Mouse (Mus musculus) embryonic facial prominence, embryonic 10.5 days (tissue): ENCODE measurements around the gene Rapsn. TPM values are rescaled to one million over a fixed set of nuclear protein-coding genes. Genes with fewer than 3 reads are reported as not detected.
A peak's percentile ranks its signal among the peaks of the same experiment; 100 is the strongest.
"Not testable (repeated sequence)": the region's sequence is repeated elsewhere in the genome, so short reads cannot be mapped to it uniquely, and the experiment has no call there.

Source experiments
- DNase-seq: peaks from one replicate; pipeline ENCODE4 v3.0.0-alpha.2; 2017; ENCODE audit warnings: low spot score
- H3K27ac ChIP-seq: fragments of 300-500 bp; sonication (generic); replicated peaks from 2 replicates; pipeline ENCODE4 v1.5.1; 2016; ENCODE audit warnings: mild to moderate bottlenecking
- H3K27me3 ChIP-seq: fragments of 300-500 bp; sonication (generic); replicated peaks from 2 replicates; pipeline ENCODE4 v1.6.1; 2016; ENCODE audit warnings: low read depth, mild to moderate bottlenecking; ENCODE audit not compliant: poor library complexity, severe bottlenecking
- H3K36me3 ChIP-seq: fragments of 300-500 bp; sonication (generic); replicated peaks from 2 replicates; pipeline ENCODE4 v1.6.1; 2016; ENCODE audit warnings: mild to moderate bottlenecking, moderate library complexity
- H3K4me1 ChIP-seq: fragments of 300-500 bp; sonication (generic); 2 replicates; pipeline ENCODE4 v1.6.1; 2016
- H3K4me3 ChIP-seq: fragments of 300-500 bp; sonication (generic); 2 replicates; pipeline ENCODE4 v1.5.1; 2016; ENCODE audit warnings: mild to moderate bottlenecking, moderate library complexity
- H3K9me3 ChIP-seq: fragments of 300-500 bp; sonication (generic); 2 replicates; pipeline ENCODE4 v1.6.1; 2016; ENCODE audit warnings: mild to moderate bottlenecking
- WGBS: fragments of 180-500 bp; shearing (Covaris S2); methylation state at CpG from one replicate; pipeline ENCODE4 v1.1.7; 2016; 5-methylcytosine and 5-hydroxymethylcytosine counted together
- polyA plus RNA-seq: library from polyadenylated mRNA; unstranded; fragments of >200 nt; fragmentation: Nextera tagmentation; extraction: Ambion mirVana; gene quantifications from 2 replicates; pipeline ENCODE4 v1.2.1, GENCODE M21; 2016

The Rapsn gene
- polyA plus RNA-seq, 1 experiment from 2014 or later = 1.2 TPM

DNA sequence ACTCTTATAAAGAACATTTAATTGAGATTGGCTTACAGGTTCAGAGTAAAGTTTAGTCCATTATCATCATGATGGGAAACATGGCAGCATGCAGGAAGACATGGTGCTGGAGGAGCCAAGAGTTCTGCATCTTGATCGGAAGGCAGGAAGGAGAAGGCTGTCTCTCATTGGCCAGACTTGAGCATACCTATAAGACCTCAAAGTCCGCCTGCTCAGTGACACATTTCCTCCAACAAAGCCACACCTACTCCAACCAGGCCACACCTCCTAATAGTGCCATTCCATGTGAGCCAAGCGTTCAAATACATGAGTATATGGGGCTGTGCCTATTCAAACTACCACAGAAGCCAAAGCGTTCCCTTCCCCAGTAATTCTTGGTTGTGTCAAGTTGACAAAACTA is 4.2 kb upstream of the Rapsn start:
- peaks cover 9% of the 10 kb centered on the region for H3K4me1 ChIP-seq
- H3K27me3 ChIP-seq = no peaks in the 10 kb centered on the region
- H3K27ac ChIP-seq = no peak overlapping the region
- no peak for DNase-seq
- no peaks in the 10 kb centered on the region for H3K36me3 ChIP-seq
- no peak overlapping the region for H3K4me3 ChIP-seq
- 87% methylated on average over 4 of the region's 4 CpGs for WGBS
- H3K9me3 ChIP-seq = no peaks in the 10 kb centered on the region

DNA sequence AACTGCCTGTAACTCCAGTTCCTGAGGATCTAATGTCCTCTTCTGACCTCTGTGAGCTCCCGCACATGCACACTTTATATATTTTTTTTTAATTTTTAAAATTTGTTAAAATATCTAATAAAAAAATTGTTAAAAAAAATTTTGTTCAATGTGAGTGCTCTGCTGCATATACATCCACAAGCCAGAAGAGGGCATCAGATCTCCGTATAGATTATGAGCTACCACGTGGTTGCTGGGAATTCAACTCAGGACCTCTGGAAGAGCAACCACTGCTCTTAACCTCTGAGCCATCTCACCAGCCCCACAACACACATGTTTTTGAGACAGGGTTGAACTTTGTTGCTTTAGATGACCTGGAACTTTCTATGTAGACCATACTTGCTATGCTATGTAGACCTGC is 2.4 kb upstream of the Rapsn start:
- H3K36me3 ChIP-seq = no peaks in the 10 kb centered on the region
- 13% methylated on average over 3 of the region's 3 CpGs for WGBS
- H3K9me3 ChIP-seq = no peaks in the 10 kb centered on the region
- H3K4me1 ChIP-seq = peaks cover 9% of the 10 kb centered on the region
- no peak for DNase-seq
- H3K27me3 ChIP-seq = no peaks in the 10 kb centered on the region
- no peak overlapping the region for H3K4me3 ChIP-seq
- no peak overlapping the region for H3K27ac ChIP-seq

DNA sequence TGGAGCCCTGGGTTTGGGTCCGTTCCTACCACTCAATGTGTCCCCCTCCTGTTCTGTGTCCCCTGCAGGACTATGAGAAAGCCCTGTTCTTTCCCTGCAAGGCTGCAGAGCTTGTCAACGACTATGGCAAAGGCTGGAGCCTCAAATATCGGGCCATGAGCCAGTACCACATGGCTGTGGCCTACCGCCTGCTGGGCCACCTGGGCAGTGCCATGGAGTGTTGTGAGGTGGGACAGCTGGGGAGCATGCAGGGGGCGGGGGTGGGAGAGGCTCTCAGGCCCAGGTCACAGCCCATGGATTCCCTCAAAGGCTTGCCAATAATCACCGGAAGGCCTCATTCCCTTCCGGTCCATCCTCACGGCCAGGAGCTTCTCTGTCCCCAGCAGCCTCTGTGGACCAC is 6.4 kb downstream of the Rapsn start:
- Histone ChIP-seq H3K27me3 (no peaks in the 10 kb centered on the region), H3K36me3 (no peaks in the 10 kb centered on the region), H3K4me3 (no peak overlapping the region), H3K27ac (no peak overlapping the region), H3K9me3 (no peaks in the 10 kb centered on the region), H3K4me1 (peaks cover 16% of the 10 kb centered on the region)
- DNase-seq = no peak
- 78% methylated on average over 8 of the region's 8 CpGs for WGBS

DNA sequence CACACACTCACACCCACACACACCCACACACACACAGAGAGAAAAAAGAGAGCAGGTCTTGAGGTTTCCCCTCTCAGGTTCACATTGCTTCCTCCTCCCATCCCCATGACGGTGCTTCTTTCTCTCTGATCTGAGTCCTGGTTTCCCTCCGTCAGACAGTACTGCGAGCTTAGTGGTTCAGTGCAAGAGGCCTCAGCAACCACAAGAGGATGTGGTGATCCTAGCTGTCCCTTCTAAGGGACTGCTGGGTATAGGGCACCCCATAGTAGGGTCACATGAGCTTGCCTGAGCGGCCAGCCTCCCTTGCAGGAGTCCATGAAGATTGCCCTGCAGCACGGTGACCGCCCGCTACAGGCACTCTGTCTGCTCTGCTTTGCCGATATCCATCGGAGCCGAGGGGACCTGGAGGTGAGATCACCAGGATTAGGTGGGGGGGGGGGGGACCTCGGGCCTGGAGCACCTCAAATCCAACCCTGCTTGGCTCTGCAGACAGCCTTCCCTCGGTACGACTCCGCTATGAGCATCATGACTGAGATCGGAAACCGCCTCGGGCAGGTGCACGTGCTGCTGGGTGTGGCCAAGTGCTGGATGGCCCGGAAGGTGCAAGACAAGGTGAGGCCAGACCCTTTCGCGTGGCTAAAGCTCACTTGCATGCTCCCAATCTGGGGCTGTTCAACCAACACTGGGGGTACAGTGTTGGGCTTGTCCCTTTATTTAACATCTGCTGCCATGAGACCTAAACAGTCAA is 7.4 kb downstream of the Rapsn start:
- Histone ChIP-seq H3K4me3 (no peak overlapping the region), H3K27ac (no peak overlapping the region), H3K27me3 (no peaks in the 10 kb centered on the region), H3K4me1 (peaks cover 16% of the 10 kb centered on the region), H3K9me3 (no peaks in the 10 kb centered on the region), H3K36me3 (no peaks in the 10 kb centered on the region)
- DNase-seq = no peak
- WGBS = 71% methylated on average over 21 of the region's 21 CpGs

DNA sequence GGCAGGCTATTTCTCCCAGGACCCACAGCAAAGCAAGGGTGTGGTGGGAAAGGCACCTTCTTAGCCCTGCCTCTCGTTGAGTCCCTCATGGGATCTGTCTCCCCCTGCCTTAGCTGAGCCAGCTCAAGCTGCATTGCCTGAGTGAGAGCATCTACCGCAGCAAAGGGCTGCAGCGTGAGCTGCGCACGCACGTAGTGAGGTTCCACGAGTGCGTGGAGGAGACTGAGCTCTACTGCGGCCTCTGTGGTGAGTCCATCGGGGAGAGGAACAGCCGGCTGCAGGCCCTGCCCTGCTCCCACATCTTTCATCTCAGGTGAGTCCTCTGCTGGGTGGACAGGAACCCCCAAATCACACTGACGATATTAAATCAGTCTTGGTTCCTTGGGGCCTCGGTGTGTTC is 9.3 kb downstream of the Rapsn start:
- Histone ChIP-seq H3K9me3 (no peaks in the 10 kb centered on the region), H3K36me3 (no peaks in the 10 kb centered on the region), H3K27ac (0 out of 2 replicates have a peak overlapping the region, but pooled peaks have one; percentile 49), H3K4me1 (peaks cover 16% of the 10 kb centered on the region), H3K27me3 (no peaks in the 10 kb centered on the region), H3K4me3 (no peak overlapping the region)
- DNase-seq = no peak
- WGBS = 82% methylated on average over 13 of the region's 13 CpGs

DNA sequence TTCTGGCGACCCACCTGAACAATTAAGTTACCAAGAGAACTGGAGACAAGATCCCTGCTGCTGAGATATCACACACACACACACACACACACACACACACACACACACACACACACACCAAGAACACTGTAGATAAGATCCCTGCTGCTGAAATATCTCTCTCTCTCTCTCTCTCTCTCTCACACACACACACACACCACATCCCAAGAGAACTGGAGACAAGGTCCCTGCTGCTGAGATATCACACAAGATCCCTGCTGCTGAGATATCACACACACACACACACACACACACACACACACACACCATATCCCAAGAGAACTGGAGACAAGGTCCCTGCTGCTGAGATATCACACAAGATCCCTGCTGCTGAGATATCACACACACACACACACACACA is 10.4 kb downstream of the Rapsn start:
- not testable (repeated sequence) for H3K27ac ChIP-seq, H3K27me3 ChIP-seq, H3K4me3 ChIP-seq, H3K9me3 ChIP-seq, H3K36me3 ChIP-seq, DNase-seq
- H3K4me1 ChIP-seq = peaks cover 16% of the 10 kb centered on the region
- WGBS = 88% methylated on average over 1 of the region's 1 CpGs

DNA sequence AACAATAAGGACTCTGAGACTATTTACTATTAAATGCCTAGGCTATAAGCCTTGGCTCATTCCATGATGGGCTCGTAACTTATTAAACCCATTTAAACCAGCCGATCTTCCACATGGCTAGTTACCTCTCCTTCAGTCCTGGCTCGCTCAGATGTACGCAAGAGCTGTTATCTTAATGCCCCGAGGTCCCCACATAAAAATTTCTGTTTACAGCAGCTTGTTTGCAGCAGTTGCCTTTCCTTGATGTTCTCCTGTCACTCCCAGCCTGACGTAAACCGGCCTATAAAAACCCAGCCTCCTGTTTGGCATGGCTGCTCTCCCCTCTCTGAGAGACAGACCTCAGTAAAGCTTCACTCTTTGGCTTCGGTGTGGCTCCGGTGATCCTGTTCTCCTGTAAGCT is 11.9 kb downstream of the Rapsn start:
- WGBS = 86% methylated on average over 9 of the region's 9 CpGs
- peaks cover 20% of the 10 kb centered on the region for H3K4me1 ChIP-seq
- no peaks in the 10 kb centered on the region for H3K9me3 ChIP-seq
- no peak for DNase-seq
- H3K27me3 ChIP-seq = no peaks in the 10 kb centered on the region
- H3K36me3 ChIP-seq = peaks cover 10% of the 10 kb centered on the region
- no peak overlapping the region for H3K4me3 ChIP-seq
- H3K27ac ChIP-seq = no peak overlapping the region

DNA sequence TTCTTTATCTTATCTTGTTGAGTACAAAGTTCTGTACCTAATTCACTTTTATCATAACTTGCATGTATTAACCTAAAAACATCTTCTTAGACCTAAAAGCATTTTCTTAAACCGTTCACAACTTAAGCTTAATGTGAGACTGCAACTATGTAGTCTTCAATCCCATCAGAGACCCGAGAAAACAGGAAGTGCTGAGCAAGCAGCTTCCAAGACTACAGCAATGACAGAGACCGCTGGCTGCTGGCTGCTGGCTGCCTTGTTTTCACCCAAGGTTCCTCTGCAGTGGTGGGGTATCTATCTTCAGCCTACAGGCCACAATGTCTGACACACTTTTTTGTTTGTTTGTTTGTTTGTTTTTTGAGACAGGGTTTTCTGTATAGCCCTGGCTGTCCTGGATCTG is 16.5 kb downstream of the Rapsn start:
- WGBS = 84% methylated on average over 3 of the region's 3 CpGs
- H3K27me3 ChIP-seq = no peaks in the 10 kb centered on the region
- no peak overlapping the region for H3K27ac ChIP-seq
- H3K4me3 ChIP-seq = no peak overlapping the region
- no peaks in the 10 kb centered on the region for H3K9me3 ChIP-seq
- H3K36me3 ChIP-seq = peaks cover 30% of the 10 kb centered on the region
- peaks cover 20% of the 10 kb centered on the region for H3K4me1 ChIP-seq
- no peak for DNase-seq

DNA sequence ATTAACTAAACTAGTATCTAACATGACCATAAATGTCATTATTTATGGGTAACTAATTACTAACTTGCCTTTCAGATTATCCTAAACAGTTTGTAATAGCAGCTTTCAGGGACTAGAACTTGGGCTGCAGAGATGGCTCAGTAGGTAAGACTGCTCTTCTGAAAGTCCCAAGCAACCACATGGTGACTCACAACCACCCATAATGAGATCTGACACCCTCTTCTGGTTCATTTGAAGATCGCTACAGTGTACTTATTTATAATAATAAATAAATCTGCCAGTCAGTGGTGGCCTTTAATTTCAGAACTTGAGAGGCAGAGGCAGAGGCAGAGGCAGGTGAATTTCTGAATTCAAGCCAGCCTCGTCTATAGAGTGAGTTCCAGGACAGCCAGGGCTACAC is 17.3 kb downstream of the Rapsn start:
- Histone ChIP-seq H3K27ac (no peak overlapping the region), H3K36me3 (peaks cover 38% of the 10 kb centered on the region), H3K27me3 (no peaks in the 10 kb centered on the region), H3K9me3 (no peaks in the 10 kb centered on the region), H3K4me1 (peaks cover 20% of the 10 kb centered on the region), H3K4me3 (peak overlapping the region; percentile 93)
- no peak for DNase-seq
- WGBS = 67% methylated on average over 2 of the region's 2 CpGs

DNA sequence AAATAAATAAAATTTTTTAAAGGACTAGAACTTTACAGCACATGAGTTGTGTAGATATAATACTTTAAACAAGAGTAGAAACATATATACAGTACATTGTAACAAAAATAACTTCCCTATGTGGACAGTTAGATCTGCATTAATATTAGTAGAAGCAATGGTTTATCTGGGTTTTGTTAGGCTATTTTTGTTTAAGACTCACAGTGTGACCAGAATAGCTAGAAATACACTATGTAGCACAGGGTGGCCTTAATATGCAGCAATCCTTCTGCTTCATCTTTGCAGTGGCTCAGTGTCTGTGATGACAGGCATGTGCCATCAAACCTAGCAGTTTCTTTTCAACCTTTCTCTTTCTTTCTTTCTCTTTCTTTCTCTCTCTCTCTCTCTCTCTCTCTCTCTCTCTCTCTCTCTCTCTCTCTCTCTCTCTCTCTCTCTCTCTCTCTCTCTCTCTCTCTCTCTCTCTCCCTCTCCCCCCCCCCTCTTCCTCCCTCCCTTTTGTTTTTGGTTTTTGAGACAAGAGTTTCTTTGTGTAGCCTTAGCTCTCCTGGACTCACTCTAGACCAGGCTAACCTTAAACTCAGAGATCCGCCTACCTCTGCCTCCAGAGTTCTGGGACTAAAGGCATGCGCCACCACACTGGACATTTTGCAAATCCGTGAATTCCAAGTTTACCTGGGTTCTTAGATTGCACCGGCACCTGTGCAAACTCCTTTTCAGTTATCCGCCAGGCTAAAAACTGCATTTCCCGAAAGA is 17.9 kb downstream of the Rapsn start:
- peak overlapping the region; percentile 93 for H3K4me3 ChIP-seq
- DNase-seq = no peak
- under 1% methylated on average over 6 of the region's 6 CpGs for WGBS
- peaks cover 20% of the 10 kb centered on the region for H3K4me1 ChIP-seq
- no peaks in the 10 kb centered on the region for H3K27me3 ChIP-seq
- H3K36me3 ChIP-seq = peaks cover 44% of the 10 kb centered on the region
- H3K9me3 ChIP-seq = no peaks in the 10 kb centered on the region
- peak overlapping the region; percentile 95 for H3K27ac ChIP-seq

DNA sequence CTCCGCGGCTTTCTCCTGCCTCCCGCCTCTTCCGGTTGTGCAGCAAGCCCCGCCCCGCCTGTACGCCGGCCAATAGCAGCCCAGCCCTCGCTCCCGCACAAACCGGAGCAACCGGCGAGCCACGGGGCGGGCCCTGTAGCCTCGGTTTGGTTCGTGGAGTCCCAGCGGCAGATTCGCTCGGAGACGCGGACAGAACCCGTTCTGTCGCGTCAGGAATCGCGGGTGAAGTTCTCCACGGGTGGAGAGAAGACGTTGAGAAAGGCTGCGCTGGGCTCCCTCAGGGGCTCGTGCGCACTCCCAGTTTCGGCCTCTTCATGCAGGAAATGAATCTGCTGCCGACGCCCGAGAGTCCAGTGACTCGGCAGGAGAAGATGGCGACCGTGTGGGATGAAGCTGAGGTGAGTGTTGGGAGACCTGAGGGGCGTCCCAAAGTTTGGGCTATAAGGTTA is 18.5 kb downstream of the Rapsn start, which contains the start of gene Psmc3:
Psmc3 (plus strand) TSS at position 76 of the 449 bp plus-strand sequence.
- Histone ChIP-seq H3K27me3 (no peaks in the 10 kb centered on the region), H3K4me3 (peak within 1 kb of the TSS; percentile 93), H3K27ac (peak within 1 kb of the TSS; percentile 95), H3K36me3 (peaks cover 50% of the 10 kb centered on the region), H3K4me1 (peaks cover 20% of the 10 kb centered on the region), H3K9me3 (no peaks in the 10 kb centered on the region)
- DNase-seq = peak; percentile 97
- under 1% methylated on average over 40 of the region's 40 CpGs for whole genome bisulfite sequencing

DNA sequence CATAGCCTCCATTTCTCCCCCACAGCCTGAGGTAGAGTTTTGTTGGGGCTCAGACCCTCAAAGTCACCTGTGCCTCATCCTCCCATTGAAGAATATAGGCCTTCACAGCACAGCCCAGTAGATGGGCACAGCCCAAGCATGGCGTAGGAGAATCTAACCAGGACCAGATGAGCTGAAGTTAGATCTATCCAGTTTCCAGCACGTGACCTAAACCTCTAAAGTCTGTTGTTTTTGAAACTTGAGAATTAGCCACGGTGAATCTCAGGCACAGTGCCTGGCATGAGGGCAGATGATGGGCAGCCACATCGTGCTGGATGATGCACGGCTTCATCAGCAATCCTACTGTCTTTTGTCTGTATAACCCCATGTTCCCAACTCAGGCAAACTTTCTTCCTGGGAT is 23.0 kb downstream of the Rapsn start:
- 74% methylated on average over 5 of the region's 5 CpGs for WGBS
- Histone ChIP-seq H3K4me1 (peaks cover 12% of the 10 kb centered on the region), H3K36me3 (peaks cover 85% of the 10 kb centered on the region), H3K9me3 (no peaks in the 10 kb centered on the region), H3K4me3 (no peak overlapping the region), H3K27me3 (no peaks in the 10 kb centered on the region), H3K27ac (no peak overlapping the region)
- no peak for DNase-seq

DNA sequence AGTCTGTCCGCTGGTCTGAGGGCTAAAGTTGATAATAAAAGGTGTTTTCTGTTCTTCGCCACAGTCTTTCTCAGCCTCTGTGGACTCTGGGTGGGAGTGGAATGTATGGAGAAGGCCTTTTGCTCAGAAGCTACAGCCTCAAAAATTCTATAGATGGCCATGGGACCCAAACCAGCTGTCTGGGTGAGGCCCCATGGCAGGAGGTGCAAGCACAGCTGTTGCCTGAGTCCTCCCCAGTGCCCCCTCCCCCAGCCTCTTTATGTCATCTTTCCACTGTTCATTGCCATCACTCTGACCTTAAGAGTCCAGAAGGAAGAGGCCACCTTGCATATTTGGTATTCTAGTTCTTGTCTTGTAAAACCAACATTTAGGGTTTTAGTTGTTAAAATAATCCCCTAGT is 24.0 kb downstream of the Rapsn start:
- H3K9me3 ChIP-seq = no peaks in the 10 kb centered on the region
- H3K4me3 ChIP-seq = no peak overlapping the region
- 97% methylated on average over 2 of the region's 2 CpGs for WGBS
- H3K27ac ChIP-seq = no peak overlapping the region
- H3K36me3 ChIP-seq = peaks cover 95% of the 10 kb centered on the region
- no peak for DNase-seq
- peaks cover 12% of the 10 kb centered on the region for H3K4me1 ChIP-seq
- no peaks in the 10 kb centered on the region for H3K27me3 ChIP-seq
